Mouse (Mus musculus) embryonic facial prominence, embryonic 10.5 days (tissue): ENCODE measurements around the gene Six2. TPM values are rescaled to one million over a fixed set of nuclear protein-coding genes. Genes with fewer than 3 reads are reported as not detected.

ENCODE experiments used
- polyA plus RNA-seq: library from polyadenylated mRNA; unstranded; fragments of >200 nt; fragmentation: Nextera tagmentation; extraction: Ambion mirVana; gene quantifications from 2 replicates; pipeline ENCODE4 v1.2.1, GENCODE M21; 2016

The Six2 gene
- polyA plus RNA-seq, 1 experiment from 2014 or later, result 15.6 TPM

Other genes with a start within 250 kb of the Six2 start
- 8.8 and 13.1 TPM in 2 replicates for gene Six3, start 74.7 kb downstream of the Six2 start, polyA plus RNA-seq